Mouse (Mus musculus) urinary bladder, postnatal 36 days (tissue): ENCODE data around the gene Olfr878.

ENCODE experiments used
- DNase-seq, 2 experiments: peaks; one replicate each; pipeline ENCODE4 v3.0.0; 2022; ENCODE audit warnings: low spot score in 2 of 2, mixed read lengths in 1 of 2

Olfr878 gene

GRCm38 (mm10) chr9:37917540-37917939 is at the start of gene Olfr878:
TSS of gene Olfr878 (plus strand) at chr9:37917840.
- no peak for DNase-seq

- DNase-seq = no peak
Measured at GRCm38 (mm10) chr9:37870246-37870645, 47.4 kb upstream of the Olfr878 start.

- no peak for DNase-seq
Measured at GRCm38 (mm10) chr9:37871097-37871496, 46.5 kb upstream of the Olfr878 start.

- no peak for DNase-seq
Measured at GRCm38 (mm10) chr9:37871536-37871935, 46.1 kb upstream of the Olfr878 start.

GRCm38 (mm10) chr9:37890960-37891359 is 26.7 kb upstream of the Olfr878 start:
- no peak for DNase-seq

GRCm38 (mm10) chr9:37896661-37897060 is 21.0 kb upstream of the Olfr878 start, which contains the start of gene Olfr145:
TSS of gene Olfr145 (plus strand) at chr9:37896724.
- DNase-seq = no peak

GRCm38 (mm10) chr9:37905555-37905954 is 12.1 kb upstream of the Olfr878 start:
- no peak for DNase-seq

GRCm38 (mm10) chr9:37918018-37918417 is 378 bp downstream of the Olfr878 start:
- no peak for DNase-seq

GRCm38 (mm10) chr9:37924194-37924593 is 6.6 kb downstream of the Olfr878 start:
- DNase-seq = no peak

- DNase-seq = no peak
Measured at GRCm38 (mm10) chr9:37925445-37925844, 7.8 kb downstream of the Olfr878 start.

GRCm38 (mm10) chr9:37926019-37927013 is 8.7 kb downstream of the Olfr878 start:
- DNase-seq = no peak

- DNase-seq = peak; percentile 19 to 32
Measured at GRCm38 (mm10) chr9:37932519-37932918, 14.9 kb downstream of the Olfr878 start.

GRCm38 (mm10) chr9:37934146-37934545 is 16.5 kb downstream of the Olfr878 start:
- no peak for DNase-seq

- DNase-seq = no peak
Measured at GRCm38 (mm10) chr9:37941167-37941566, 23.5 kb downstream of the Olfr878 start.
